Mouse (Mus musculus) c-Kit-negative CD71-positive TER-119-positive erythroid progenitor cells, embryonic 14.5 days (primary cell): ENCODE measurements around the gene Aph1a.
"Not testable (repeated sequence)": the region's sequence is repeated elsewhere in the genome, so short reads cannot be mapped to it uniquely, and the experiment has no call there.

ENCODE experiments used
- DNase-seq: peaks from one replicate; pipeline ENCODE4 v3.0.0-alpha.2; 2013; ENCODE audit warnings: low read depth, low spot score

Gene Aph1a

DNA sequence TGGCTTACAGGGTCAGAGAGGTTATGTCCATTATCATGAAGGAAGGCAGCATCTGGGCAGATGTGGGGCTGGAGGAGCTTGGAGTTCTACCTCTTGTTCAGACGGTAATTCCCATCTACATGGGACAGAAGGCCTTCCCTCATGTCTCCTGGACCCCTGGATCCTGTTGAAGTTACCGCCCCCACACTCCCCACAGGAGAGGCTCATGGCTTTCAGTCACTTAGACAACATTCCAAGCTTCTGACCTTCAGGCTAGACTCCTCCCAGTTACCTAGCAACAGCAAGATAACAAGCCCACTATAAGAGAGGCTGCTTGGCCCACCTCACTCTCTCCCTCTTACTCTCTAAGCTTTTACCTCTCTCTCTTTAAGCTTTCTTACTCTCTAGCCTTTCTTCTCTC lies 26.8 kb downstream of the Aph1a start:
- not testable (repeated sequence) for DNase-seq

DNA sequence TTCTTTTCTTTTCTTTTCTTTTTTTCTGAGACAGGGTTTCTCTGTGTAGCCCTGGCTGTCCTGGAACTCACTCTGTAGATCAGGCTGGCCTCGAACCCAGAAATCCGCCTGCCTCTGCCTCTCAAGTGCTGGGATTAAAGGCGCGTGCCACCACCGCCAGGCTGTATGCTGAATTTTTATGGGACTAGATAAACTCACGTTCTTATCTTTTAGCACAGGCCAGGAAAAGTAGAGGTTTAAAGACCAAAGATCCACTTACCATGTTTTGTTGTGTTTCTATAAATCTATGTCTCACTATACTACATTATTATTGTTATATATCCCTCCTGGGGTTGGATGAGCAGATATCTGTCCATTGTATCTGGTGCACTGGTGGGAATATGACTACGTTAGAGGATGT lies 29.7 kb downstream of the Aph1a start:
- DNase-seq: not testable (repeated sequence)

- no peak for DNase-seq
Observed at GRCm38 (mm10) chr3:95924185-95924584, 30.4 kb downstream of the Aph1a start.

GRCm38 (mm10) chr3:95925087-95925486 lies 31.3 kb downstream of the Aph1a start:
- DNase-seq: no peak

DNA sequence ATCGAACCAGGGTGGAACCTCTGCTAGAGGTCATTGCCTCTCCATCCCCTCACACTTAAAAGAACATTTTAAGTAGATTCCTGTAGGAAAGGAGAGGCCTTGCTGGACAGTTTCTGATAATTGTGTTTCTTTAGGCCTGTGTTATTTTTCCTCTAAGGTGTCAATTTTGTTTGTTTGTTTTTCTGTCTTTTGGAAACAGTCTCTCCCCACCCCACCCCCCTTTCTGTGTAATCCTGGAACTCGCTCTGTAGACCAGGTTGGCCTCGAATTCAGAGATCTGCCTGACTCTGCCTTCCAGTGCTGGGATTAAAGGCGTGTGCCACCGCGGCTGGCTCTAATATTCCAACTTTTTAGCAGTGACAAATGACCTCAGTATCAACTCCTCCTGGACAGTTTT lies 34.5 kb downstream of the Aph1a start:
- DNase-seq: no peak

DNA sequence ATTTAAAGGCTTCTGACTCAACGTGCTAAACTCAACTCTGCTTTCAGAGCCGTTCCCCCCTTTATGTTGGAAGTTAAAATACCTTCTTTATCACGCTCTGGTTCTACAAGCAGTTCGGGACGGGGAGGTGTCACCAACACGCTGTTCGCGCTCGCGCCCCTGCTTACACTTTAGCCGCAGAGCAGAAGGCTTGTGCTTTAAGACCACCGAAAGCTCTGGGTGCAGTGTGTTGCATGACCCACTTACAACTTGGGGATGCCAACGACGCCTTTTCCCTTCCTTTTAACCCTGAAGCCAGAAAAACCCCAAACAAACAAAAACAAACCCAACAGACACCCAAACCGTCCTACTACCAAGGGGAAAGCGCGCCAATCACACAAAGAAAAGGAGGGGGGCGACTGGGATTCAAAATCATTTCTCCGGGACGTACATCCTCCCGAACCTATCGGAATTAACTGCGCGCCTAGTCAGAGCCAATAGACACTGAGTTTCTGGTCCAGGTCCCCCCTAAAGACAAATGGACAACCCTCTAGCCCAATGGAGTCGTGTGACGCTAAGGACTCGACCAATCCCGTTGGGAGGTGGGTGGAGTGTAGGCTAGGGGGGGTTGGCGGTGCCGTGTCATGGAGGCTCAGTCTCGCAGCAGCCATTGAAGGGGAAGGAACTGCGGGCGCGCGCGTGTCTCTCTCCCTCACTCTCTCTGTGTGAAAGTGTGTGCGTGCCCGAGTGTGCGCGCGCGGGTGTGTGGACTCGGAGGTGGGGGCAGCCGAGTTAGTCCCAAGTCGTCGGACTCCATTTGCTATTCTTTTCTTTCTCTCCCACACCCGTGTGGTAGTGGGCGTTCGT lies 35.1 kb downstream of the Aph1a start, which contains the start of gene Anp32e:
Gene Anp32e, plus strand, starts transcription at position 589 of the 846 bp plus-strand sequence.
- peak; percentile 98 for DNase-seq

- peak; percentile 53 for DNase-seq
Observed at GRCm38 (mm10) chr3:95929581-95930470, 36.1 kb downstream of the Aph1a start.

- no peak for DNase-seq
Observed at GRCm38 (mm10) chr3:95930471-95930789, 36.7 kb downstream of the Aph1a start.

DNA sequence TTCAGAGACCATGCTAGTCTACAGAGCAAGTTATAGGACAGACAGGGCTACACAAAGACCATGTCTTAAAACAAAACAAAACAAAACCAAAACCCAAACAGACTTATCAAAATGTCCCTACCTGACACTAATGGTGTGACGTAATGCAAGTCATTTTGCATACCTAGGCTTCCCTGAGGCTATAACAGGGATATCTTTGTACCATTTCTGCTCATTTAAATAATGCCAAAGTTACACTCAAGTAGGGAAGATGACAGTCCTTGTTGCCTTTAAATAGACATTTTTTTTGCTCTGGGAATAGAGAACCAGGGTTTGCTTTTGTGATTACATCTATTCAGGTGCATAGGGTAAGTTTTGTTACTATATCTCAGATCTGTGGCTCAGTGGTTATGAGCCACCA lies 37.7 kb downstream of the Aph1a start:
- DNase-seq: no peak

DNA sequence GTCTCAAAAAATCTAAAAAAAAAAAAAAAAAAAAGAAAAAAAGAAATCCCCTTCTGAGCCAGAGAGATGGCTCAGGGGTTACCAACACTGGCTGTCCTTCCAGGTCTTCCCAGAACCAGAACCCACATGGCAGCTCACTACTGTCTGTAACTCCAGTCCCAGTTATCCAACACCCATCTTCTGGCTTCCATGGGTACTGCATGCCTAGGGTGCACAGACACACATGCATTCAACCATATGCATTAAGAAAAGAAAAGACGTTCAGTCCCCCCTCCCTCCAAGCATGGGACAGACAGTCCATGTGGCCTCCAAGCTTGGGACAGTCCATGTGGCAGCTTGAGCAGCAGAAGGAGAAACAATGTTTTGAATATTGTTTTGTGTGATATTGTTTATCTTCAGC lies 38.4 kb downstream of the Aph1a start:
- DNase-seq: no peak

GRCm38 (mm10) chr3:95932566-95932965 lies 38.8 kb downstream of the Aph1a start:
- no peak for DNase-seq

DNA sequence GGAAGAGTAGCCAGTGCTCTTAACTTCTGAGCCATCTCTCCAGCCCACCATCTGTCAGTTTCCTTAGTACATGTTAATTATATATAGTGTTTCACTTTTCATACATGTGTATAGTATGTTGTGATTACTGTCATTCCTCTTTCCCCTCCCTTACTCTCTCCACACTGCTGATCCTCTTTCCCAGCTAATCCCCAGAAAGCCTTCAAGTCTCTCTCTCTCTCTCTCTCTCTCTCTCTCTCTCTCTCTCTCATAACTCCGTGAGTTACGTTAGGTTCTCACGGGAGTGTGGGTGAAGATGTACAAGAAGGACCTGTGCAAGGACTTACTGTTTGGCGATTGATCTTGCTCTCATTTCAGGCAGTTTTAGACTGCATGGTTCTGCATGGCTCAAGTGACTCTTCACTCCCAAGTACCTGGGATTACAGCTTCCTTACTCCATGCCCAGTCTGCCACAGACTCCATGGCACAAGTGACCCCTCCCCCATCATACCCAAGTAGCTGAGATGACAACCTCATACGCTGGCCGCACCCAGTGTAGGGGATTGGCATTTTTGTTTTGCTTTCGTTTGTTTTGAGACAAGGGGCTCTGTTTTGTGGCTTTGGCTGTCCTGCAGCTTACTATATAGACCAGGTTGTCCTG lies 39.5 kb downstream of the Aph1a start:
- no peak for DNase-seq

GRCm38 (mm10) chr3:95934448-95934847 lies 40.7 kb downstream of the Aph1a start:
- no peak for DNase-seq

DNA sequence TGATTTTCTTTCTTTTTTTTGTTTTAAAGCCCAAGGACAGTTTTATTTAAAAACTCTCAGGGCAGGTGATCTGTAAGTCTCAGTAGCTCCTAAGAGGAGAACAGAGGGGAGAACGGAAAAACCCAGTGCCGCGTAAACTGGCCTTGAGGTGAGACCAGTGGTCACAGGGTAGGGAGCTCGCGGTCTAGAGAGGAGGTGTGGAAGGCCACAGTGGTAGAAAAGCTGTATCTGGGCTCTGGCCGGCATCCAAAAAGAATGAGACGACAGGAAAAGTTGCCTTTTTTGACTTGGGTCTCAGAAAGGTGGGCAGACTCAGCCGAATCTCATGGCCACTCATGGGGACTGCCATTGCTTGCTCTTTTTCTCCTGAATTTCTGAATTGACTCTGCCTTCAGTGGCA lies 44.4 kb downstream of the Aph1a start:
- DNase-seq: no peak

DNA sequence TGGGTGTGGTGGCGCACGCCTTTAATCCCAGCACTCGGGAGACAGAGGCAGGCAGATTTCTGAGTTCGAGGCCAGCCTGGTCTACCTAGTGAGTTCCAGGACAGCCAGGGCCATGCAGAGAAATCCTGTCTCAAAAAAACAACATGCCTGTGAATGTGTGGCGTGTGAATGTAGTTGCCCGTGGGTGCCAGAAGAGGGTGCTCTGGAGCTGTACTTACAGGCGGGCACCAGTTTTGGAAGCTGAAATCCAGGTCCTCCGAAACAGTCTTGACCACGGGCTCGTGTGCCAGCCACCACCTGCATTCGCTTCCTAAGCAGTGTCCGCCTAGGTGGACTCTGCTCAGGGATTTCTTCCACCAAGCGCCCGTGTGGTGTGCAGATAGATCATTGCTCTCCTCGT lies 45.1 kb downstream of the Aph1a start:
- no peak for DNase-seq

DNA sequence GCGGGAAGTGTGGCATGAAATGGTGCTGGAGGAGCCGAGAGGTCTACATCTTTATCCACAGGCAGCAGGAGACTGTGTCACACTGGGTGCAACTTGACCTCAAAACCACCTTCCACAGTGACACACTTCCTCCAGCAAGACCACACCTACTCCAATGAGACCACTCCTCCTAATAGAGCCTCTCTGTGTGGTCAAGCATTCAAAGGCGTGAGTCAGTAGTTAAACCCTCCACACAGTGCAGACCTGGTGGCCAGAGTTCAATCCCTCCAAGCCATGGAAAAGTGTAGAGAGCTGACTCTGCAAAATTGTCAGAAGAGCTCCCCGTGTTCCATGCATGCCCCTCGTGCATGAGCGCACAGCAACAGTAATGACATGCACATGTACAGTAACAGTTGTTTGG lies 49.0 kb downstream of the Aph1a start:
- no peak for DNase-seq

- DNase-seq: no peak
Observed at GRCm38 (mm10) chr3:95943226-95943625, 49.5 kb downstream of the Aph1a start.

DNA sequence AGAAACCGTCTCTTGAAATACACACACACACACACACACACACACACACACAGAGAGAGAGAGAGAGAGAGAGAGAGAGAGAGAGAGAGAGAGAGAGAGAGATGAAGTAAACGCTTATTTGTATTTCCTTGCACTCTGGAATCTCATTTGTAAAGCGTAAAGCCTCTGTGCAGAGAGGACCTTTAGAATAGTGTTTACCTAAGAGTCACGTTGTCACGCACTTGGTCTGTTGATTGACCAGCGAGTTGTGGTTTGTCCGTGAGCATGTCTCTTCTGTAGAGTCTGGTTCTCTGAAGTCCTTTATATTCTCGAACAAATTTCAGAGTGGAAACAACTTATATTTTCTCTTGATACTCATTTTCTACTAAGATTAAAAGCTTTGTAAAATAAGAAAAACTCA lies 51.0 kb downstream of the Aph1a start:
- DNase-seq: no peak

DNA sequence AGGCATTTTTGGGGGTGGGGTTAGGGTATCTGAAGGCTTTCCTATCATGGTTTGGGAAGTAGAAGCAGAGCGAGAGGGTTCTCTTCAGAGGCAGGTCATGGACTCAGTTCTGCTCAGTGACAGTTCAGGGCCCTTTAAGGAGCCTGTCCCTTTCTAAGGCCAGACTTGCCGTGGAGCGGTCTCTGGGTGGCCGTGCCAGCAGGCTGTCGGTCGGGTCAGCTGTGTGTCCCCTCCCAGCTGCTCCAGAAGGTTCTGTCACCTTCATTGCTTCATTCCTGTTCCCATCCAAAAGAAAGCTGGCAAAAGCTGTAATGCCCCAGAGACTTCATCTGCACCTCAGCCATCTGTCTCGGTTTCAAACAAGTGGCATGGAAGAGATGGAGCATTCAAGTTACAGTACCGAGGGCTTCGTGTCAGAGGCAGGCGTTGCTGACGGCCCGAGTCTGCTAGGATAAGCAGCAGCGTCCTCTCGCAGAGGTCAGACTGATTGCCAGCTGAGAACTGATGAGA lies 52.0 kb downstream of the Aph1a start:
- DNase-seq: no peak
